Comparison of ENCODE assay signal across 11 mouse cellular contexts in genomic region chr6:93856783-93857182, GRCm38 (mm10).
DNase-seq lines count a peak whose midpoint lies in the region; ATAC-seq and TF ChIP-seq lines count a peak whose summit lies in the region.
"Had no signal": no experiment of that assay in that cellular context is flagged by ENCODE, and none has a peak within 500 bp of the region (broad histone marks: within the 10 kb centered on the region; RNA-seq: fewer than 3 reads in every experiment).

No protein-coding gene starts in this region.

- no peak for DNase-seq in heart, adult 18-20 months
- DNase-seq in forebrain, postnatal 0 days = no peak
- no peak for DNase-seq in urinary bladder, postnatal 10 days (ENCODE audit: low spot score)
- DNase-seq: B cell, adult 2 months had no signal

- ATAC-seq in heart, embryonic 11.5 days (replicated peaks; ENCODE audit: insufficient number of reproducible peaks, low FRiP score, low TSS enrichment) = peak; percentile 39; the same call in 1 of the 2 replicates
- ATAC-seq in embryonic facial prominence, embryonic 12.5 days (ENCODE audit: insufficient number of reproducible peaks, insufficient read depth, low FRiP score, low TSS enrichment) = no peak
- ATAC-seq in forebrain, postnatal 0 days = no peak
- 0 out of 2 replicates have a peak, but pooled peaks have one; percentile 55 for ATAC-seq in midbrain, embryonic 13.5 days
- ATAC-seq in intestine, embryonic 15.5 days = no peak
- no peak for ATAC-seq in kidney, embryonic 15.5 days (replicated peaks; ENCODE audit: low FRiP score)
- ATAC-seq: liver, embryonic 12.5 days had no signal

- H3K36me3 ChIP-seq in heart, embryonic 11.5 days (ENCODE audit: control insufficient read depth, insufficient read depth, low read length) = no peaks in the 10 kb centered on the region
- H3K36me3 ChIP-seq in embryonic facial prominence, embryonic 12.5 days = no peaks in the 10 kb centered on the region
- H3K36me3 ChIP-seq in forebrain, postnatal 0 days (ENCODE audit: insufficient read depth) = no peaks in the 10 kb centered on the region
- H3K36me3 ChIP-seq in midbrain, embryonic 13.5 days = no peaks in the 10 kb centered on the region
- H3K36me3 ChIP-seq in intestine, embryonic 15.5 days = no peaks in the 10 kb centered on the region
- no peaks in the 10 kb centered on the region for H3K36me3 ChIP-seq in kidney, embryonic 15.5 days
- H3K36me3 ChIP-seq: liver, embryonic 12.5 days had no signal

- peak overlapping the region; percentile 54; the same call in 1 of the 2 replicates for H3K27ac ChIP-seq in heart, embryonic 11.5 days (ENCODE audit: low read depth, low read length)
- H3K27ac ChIP-seq in embryonic facial prominence, embryonic 12.5 days = 0 out of 2 replicates have a peak overlapping the region, but pooled peaks have one; percentile 64
- H3K27ac ChIP-seq in forebrain, postnatal 0 days (ENCODE audit: low read depth, low read length) = peak overlapping the region; percentile 50; the same call in 1 of the 2 replicates
- peak overlapping the region; percentile 69 for H3K27ac ChIP-seq in midbrain, embryonic 13.5 days
- no peak overlapping the region for H3K27ac ChIP-seq in intestine, embryonic 15.5 days
- no peak overlapping the region for H3K27ac ChIP-seq in kidney, embryonic 15.5 days
- H3K27ac ChIP-seq: liver, embryonic 12.5 days had no signal

- H3K4me3 ChIP-seq in heart, embryonic 11.5 days (ENCODE audit: low read depth, low read length) = no peak overlapping the region
- H3K4me3 ChIP-seq in embryonic facial prominence, embryonic 12.5 days = no peak overlapping the region
- no peak overlapping the region for H3K4me3 ChIP-seq in forebrain, postnatal 0 days (ENCODE audit: low read depth, low read length)
- no peak overlapping the region for H3K4me3 ChIP-seq in midbrain, embryonic 13.5 days (replicated peaks)
- H3K4me3 ChIP-seq in intestine, embryonic 15.5 days (replicated peaks) = no peak overlapping the region
- no peak overlapping the region for H3K4me3 ChIP-seq in kidney, embryonic 15.5 days (replicated peaks)
- H3K4me3 ChIP-seq: liver, embryonic 12.5 days had no signal

- H3K4me2 ChIP-seq in heart, embryonic 11.5 days = no peak overlapping the region
- no peak overlapping the region for H3K4me2 ChIP-seq in embryonic facial prominence, embryonic 12.5 days (replicated peaks)
- no peak overlapping the region for H3K4me2 ChIP-seq in forebrain, postnatal 0 days (ENCODE audit: low read depth)
- H3K4me2 ChIP-seq in midbrain, embryonic 13.5 days (replicated peaks) = no peak overlapping the region
- H3K4me2 ChIP-seq in intestine, embryonic 15.5 days (replicated peaks) = no peak overlapping the region
- no peak overlapping the region for H3K4me2 ChIP-seq in kidney, embryonic 15.5 days
- H3K4me2 ChIP-seq: liver, embryonic 12.5 days had no signal

- H3K9ac ChIP-seq in heart, embryonic 11.5 days (ENCODE audit: low read depth, low read length) = no peak overlapping the region
- H3K9ac ChIP-seq in embryonic facial prominence, embryonic 12.5 days = no peak overlapping the region
- H3K9ac ChIP-seq in forebrain, postnatal 0 days = no peak overlapping the region
- H3K9ac ChIP-seq in midbrain, embryonic 13.5 days (replicated peaks) = peak overlapping the region; percentile 45; the same call in 1 of the 2 replicates
- no peak overlapping the region for H3K9ac ChIP-seq in intestine, embryonic 15.5 days
- H3K9ac ChIP-seq in kidney, embryonic 15.5 days = no peak overlapping the region
- H3K9ac ChIP-seq: liver, embryonic 12.5 days had no signal

- TF ChIP-seq CTCF in forebrain, postnatal 0 days (IDR thresholded peaks at IDR 0.05; ENCODE audit: low read depth) = no peak

- WGBS in heart, embryonic 11.5 days (ENCODE audit: insufficient replicate concordance) = 17% methylated on average over 1 of the region's 1 CpGs
- WGBS in embryonic facial prominence, embryonic 12.5 days = 16% methylated on average over 1 of the region's 1 CpGs
- 13% methylated on average over 1 of the region's 1 CpGs for WGBS in forebrain, postnatal 0 days
- WGBS in midbrain, embryonic 13.5 days = 3% methylated on average over 1 of the region's 1 CpGs
- 39% methylated on average over 1 of the region's 1 CpGs for WGBS in intestine, embryonic 15.5 days
- 21% methylated on average over 1 of the region's 1 CpGs for WGBS in kidney, embryonic 15.5 days

- H3K27me3 ChIP-seq in heart, embryonic 11.5 days (ENCODE audit: control insufficient read depth, insufficient read depth, low read length) = no peaks in the 10 kb centered on the region
- no peaks in the 10 kb centered on the region for H3K27me3 ChIP-seq in embryonic facial prominence, embryonic 12.5 days
- H3K27me3 ChIP-seq in forebrain, postnatal 0 days (ENCODE audit: insufficient read depth, low read length) = no peaks in the 10 kb centered on the region
- no peaks in the 10 kb centered on the region for H3K27me3 ChIP-seq in midbrain, embryonic 13.5 days
- H3K27me3 ChIP-seq in intestine, embryonic 15.5 days (replicated peaks) = no peaks in the 10 kb centered on the region
- no peaks in the 10 kb centered on the region for H3K27me3 ChIP-seq in kidney, embryonic 15.5 days
- H3K27me3 ChIP-seq: liver, embryonic 12.5 days; megakaryocyte, embryonic 14.5 days had no signal

- H3K9me3 ChIP-seq in heart, embryonic 11.5 days (replicated peaks; ENCODE audit: control insufficient read depth, low read length) = no peaks in the 10 kb centered on the region
- H3K9me3 ChIP-seq in embryonic facial prominence, embryonic 12.5 days = no peaks in the 10 kb centered on the region
- no peaks in the 10 kb centered on the region for H3K9me3 ChIP-seq in forebrain, postnatal 0 days (ENCODE audit: low read length)
- H3K9me3 ChIP-seq in midbrain, embryonic 13.5 days = no peaks in the 10 kb centered on the region
- H3K9me3 ChIP-seq in intestine, embryonic 15.5 days = no peaks in the 10 kb centered on the region
- H3K9me3 ChIP-seq in kidney, embryonic 15.5 days (replicated peaks) = no peaks in the 10 kb centered on the region
- H3K9me3 ChIP-seq: liver, embryonic 12.5 days had no signal

- H3K4me1 ChIP-seq in heart, embryonic 11.5 days (ENCODE audit: control insufficient read depth, insufficient read depth, low read length) = peaks cover 21% of the 10 kb centered on the region
- peaks cover 16% of the 10 kb centered on the region for H3K4me1 ChIP-seq in embryonic facial prominence, embryonic 12.5 days
- peaks cover 7% of the 10 kb centered on the region; the same call in 1 of the 2 replicates for H3K4me1 ChIP-seq in forebrain, postnatal 0 days (ENCODE audit: insufficient read depth)
- peaks cover 45% of the 10 kb centered on the region for H3K4me1 ChIP-seq in midbrain, embryonic 13.5 days (replicated peaks)
- 0 out of 2 replicates have a peak, but pooled peaks cover 10% of the 10 kb centered on the region for H3K4me1 ChIP-seq in intestine, embryonic 15.5 days (replicated peaks)
- H3K4me1 ChIP-seq in kidney, embryonic 15.5 days = peaks cover 21% of the 10 kb centered on the region
- H3K4me1 ChIP-seq: liver, embryonic 12.5 days; megakaryocyte, embryonic 14.5 days had no signal

Comparison
In these comparisons a context has a peak if more than half of its experiments do, and no peak if none do; other contexts are left out.
1. ATAC-seq: peak in heart, embryonic 11.5 days (single experiment) and midbrain, embryonic 13.5 days (single experiment); none in embryonic facial prominence, embryonic 12.5 days (single experiment), forebrain, postnatal 0 days (single experiment), intestine, embryonic 15.5 days (single experiment) and kidney, embryonic 15.5 days (single experiment).
2. H3K27ac ChIP-seq: peak in heart, embryonic 11.5 days (single experiment), embryonic facial prominence, embryonic 12.5 days (single experiment), forebrain, postnatal 0 days (single experiment) and midbrain, embryonic 13.5 days (single experiment); none in intestine, embryonic 15.5 days (single experiment) and kidney, embryonic 15.5 days (single experiment).